In the genomic region with DNA sequence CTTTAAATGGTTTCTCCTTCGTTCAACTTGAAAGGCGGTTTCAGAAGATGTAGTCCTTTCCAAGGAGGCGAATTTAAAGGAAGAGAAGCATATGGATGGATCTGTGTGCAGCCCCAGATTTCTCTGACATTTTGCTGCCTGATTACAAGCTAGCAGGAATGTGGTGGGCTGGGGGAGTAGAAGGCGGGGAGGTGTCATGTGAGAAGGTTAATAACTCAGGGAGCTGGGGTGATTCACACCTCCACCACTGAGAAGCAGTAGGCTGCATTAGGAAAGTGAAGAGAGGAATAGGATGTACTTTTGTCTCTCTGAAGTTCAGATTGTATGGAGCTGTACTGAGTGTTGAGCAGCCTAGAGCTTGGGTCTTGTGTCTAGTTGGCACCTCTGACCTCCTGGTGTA, we compare ENCODE assay signal across 9 mouse cellular contexts. TPM values are rescaled to one million over a fixed set of nuclear protein-coding genes. Genes with fewer than 3 reads are reported as not detected.
A peak's percentile ranks its signal among the peaks of the same experiment; 100 is the strongest.
DNase-seq lines count a peak whose midpoint lies in the region; ATAC-seq and TF ChIP-seq lines count a peak whose summit lies in the region.
"Had no signal": no experiment of that assay in that cellular context is flagged by ENCODE, and none has a peak within 500 bp of the region (broad histone marks: within the 10 kb centered on the region; RNA-seq: fewer than 3 reads in every experiment).

No protein-coding gene starts in this region.

- no peaks in the 10 kb centered on the region for H3K36me3 ChIP-seq in heart, embryonic 16.5 days (ENCODE audit: control insufficient read depth, insufficient read depth)
- H3K36me3 ChIP-seq in MEL (ENCODE audit: control insufficient read depth in 1 of 2, insufficient read depth in 2 of 2, low read length in 2 of 2): peaks cover 0 to 25% of the 10 kb centered on the region in 2 experiments; a peak in 2 of 4 replicates
- peaks cover 3% of the 10 kb centered on the region; the same call in 1 of the 2 replicates for H3K36me3 ChIP-seq in hindbrain, embryonic 10.5 days
- H3K36me3 ChIP-seq in midbrain, embryonic 12.5 days: no peaks in the 10 kb centered on the region

- H3K4me2 ChIP-seq in heart, embryonic 16.5 days (ENCODE audit: low read depth, low read length): peak overlapping the region; percentile 83
- H3K4me2 ChIP-seq in midbrain, embryonic 12.5 days (replicated peaks): peak overlapping the region; percentile 79

- H3K4me3 ChIP-seq in heart, embryonic 16.5 days (ENCODE audit: low read length): peak overlapping the region; percentile 84
- peak overlapping the region; percentile 76 to 90 for H3K4me3 ChIP-seq in MEL (ENCODE audit: control insufficient read depth in 1 of 2, insufficient read depth in 1 of 2, low read depth in 2 of 2, low read length in 2 of 2)
- peak overlapping the region; percentile 87 for H3K4me3 ChIP-seq in hindbrain, embryonic 10.5 days
- H3K4me3 ChIP-seq in midbrain, embryonic 12.5 days: peak overlapping the region; percentile 83

- H3K9ac ChIP-seq in heart, embryonic 16.5 days (ENCODE audit: low read length): peak overlapping the region; percentile 90
- peak overlapping the region; percentile 76 for H3K9ac ChIP-seq in MEL (ENCODE audit: control insufficient read depth, low read depth, low read length, poor library complexity, severe bottlenecking)
- H3K9ac ChIP-seq in midbrain, embryonic 12.5 days (replicated peaks): peak overlapping the region; percentile 73

- 23% methylated on average over 4 of the region's 4 CpGs for WGBS in heart, embryonic 16.5 days
- 34% methylated on average over 4 of the region's 4 CpGs for WGBS in hindbrain, embryonic 10.5 days
- 36% methylated on average over 4 of the region's 4 CpGs for WGBS in midbrain, embryonic 12.5 days

- peaks cover 20% of the 10 kb centered on the region for H3K4me1 ChIP-seq in heart, embryonic 16.5 days (ENCODE audit: control insufficient read depth, insufficient read depth, low read length)
- H3K4me1 ChIP-seq in MEL (ENCODE audit: control insufficient read depth in 1 of 2, insufficient read depth in 2 of 2, low read length in 2 of 2): peaks cover 2 to 23% of the 10 kb centered on the region in 2 experiments; a peak in 3 of 4 replicates
- H3K4me1 ChIP-seq in hindbrain, embryonic 10.5 days (replicated peaks): peaks cover 32% of the 10 kb centered on the region
- peaks cover 27% of the 10 kb centered on the region for H3K4me1 ChIP-seq in midbrain, embryonic 12.5 days

- DNase-seq in heart, adult 8-10 months (ENCODE audit: low spot score): no peak
- DNase-seq in MEL (ENCODE audit: low read depth, low spot score): no peak
- DNase-seq in hindbrain, embryonic 10.5 days (ENCODE audit: low spot score): no peak
- no peak for DNase-seq in layer of hippocampus, adult 8-10 months (ENCODE audit: low spot score in 2 of 2)
- no peak for DNase-seq in retina, embryonic 14.5 days (ENCODE audit: low spot score)
- DNase-seq in thymus, adult 18-20 months: no peak
- DNase-seq: kidney, adult 8-10 months had no signal

- H3K27me3 ChIP-seq in heart, embryonic 16.5 days (ENCODE audit: control insufficient read depth, insufficient read depth, low read length): no peaks in the 10 kb centered on the region
- no peaks in the 10 kb centered on the region for H3K27me3 ChIP-seq in MEL (ENCODE audit: control insufficient read depth in 1 of 2, insufficient read depth in 2 of 2, low read length in 2 of 2)
- H3K27me3 ChIP-seq in hindbrain, embryonic 10.5 days (ENCODE audit: insufficient read depth, poor library complexity, severe bottlenecking): no peaks in the 10 kb centered on the region; the same call in 1 of the 2 replicates
- 0 out of 2 replicates have a peak, but pooled peaks cover 5% of the 10 kb centered on the region for H3K27me3 ChIP-seq in midbrain, embryonic 12.5 days

- no peak for TF ChIP-seq CTCF in MEL (IDR thresholded peaks at IDR 0.05 in 2 of 3, conservative IDR thresholded peaks at IDR 0.05 in 1 of 3; ENCODE audit: control insufficient read depth in 1 of 3, insufficient read depth in 1 of 3, low read depth in 2 of 3, low read length in 3 of 3, poor library complexity in 1 of 3, severe bottlenecking in 1 of 3)

- no peak for ATAC-seq in heart, embryonic 16.5 days (replicated peaks; ENCODE audit: extremely low read depth, insufficient read depth, low FRiP score)
- ATAC-seq in midbrain, embryonic 12.5 days (ENCODE audit: low FRiP score, low read depth): no peak

- no peak overlapping the region for H3K27ac ChIP-seq in heart, embryonic 16.5 days (ENCODE audit: low read length)
- no peak overlapping the region for H3K27ac ChIP-seq in MEL (ENCODE audit: control insufficient read depth, low read depth, low read length)
- H3K27ac ChIP-seq in hindbrain, embryonic 10.5 days: peak overlapping the region; percentile 94
- H3K27ac ChIP-seq in midbrain, embryonic 12.5 days (replicated peaks): no peak overlapping the region

- no peak for TF ChIP-seq RAD21 in MEL (IDR thresholded peaks at IDR 0.05; ENCODE audit: low read depth, low read length)

- no peak for TF ChIP-seq EP300 in MEL (IDR thresholded peaks at IDR 0.05; ENCODE audit: low read depth in 1 of 2, low read length in 2 of 2)

- peaks cover 57% of the 10 kb centered on the region for H3K79me2 ChIP-seq in MEL (ENCODE audit: control insufficient read depth, insufficient read depth, low read length, poor library complexity)

- no peaks in the 10 kb centered on the region for H3K9me3 ChIP-seq in heart, embryonic 16.5 days (replicated peaks; ENCODE audit: control insufficient read depth, low read length)
- H3K9me3 ChIP-seq in MEL (replicated peaks; ENCODE audit: insufficient read depth, low read length): no peaks in the 10 kb centered on the region
- no peaks in the 10 kb centered on the region for H3K9me3 ChIP-seq in hindbrain, embryonic 10.5 days
- H3K9me3 ChIP-seq in midbrain, embryonic 12.5 days: no peaks in the 10 kb centered on the region

- no peak for TF ChIP-seq POLR2A in MEL (IDR thresholded peaks at IDR 0.05; ENCODE audit: control insufficient read depth in 1 of 2, insufficient read depth in 1 of 2, low read depth in 1 of 2, low read length in 2 of 2, poor library complexity in 1 of 2)

TF ChIP-seq in MEL, 35 proteins besides CTCF, POLR2A, EP300 and RAD21:
- TF ChIP-seq CHD1 (IDR thresholded peaks at IDR 0.05; ENCODE audit: low read depth, low read length) (no peak), JUND (IDR thresholded peaks at IDR 0.05; ENCODE audit: low read depth, low read length) (no peak), CHD2 (IDR thresholded peaks at IDR 0.05; ENCODE audit: low read length) (no peak), NRF1 (IDR thresholded peaks at IDR 0.05; ENCODE audit: insufficient read depth, low read depth, low read length, poor library complexity, severe bottlenecking) (no peak), HCFC1 (IDR thresholded peaks at IDR 0.05; ENCODE audit: low read depth, low read length) (no peak), TCF12 (IDR thresholded peaks at IDR 0.05; ENCODE audit: low read depth, low read length) (no peak), GABPA (IDR thresholded peaks at IDR 0.05; ENCODE audit: low read depth, low read length) (no peak)
TF ChIP-seq in MEL: peak in this region for 0.

RNA-seq across cellular contexts. Expression of a gene that starts 0.9 kb away (rescaled TPM):
- 11.1 and 11.8 TPM in 2 replicates for polyA plus RNA-seq in heart, embryonic 16.5 days (2015; fragmentation: Nextera tagmentation; extraction: Ambion mirVana)
- total RNA-seq in heart, adult 8-10 months (2022): 1 to 10 TPM; 5.5 to 7.5 (median 7.1) TPM
- 18.5 and 19.6 TPM in 2 replicates for total RNA-seq in MEL (2012; rRNA removed)
- polyA plus RNA-seq in MEL (2012; ENCODE audit: insufficient read depth in 1 of 2, insufficient read length in 2 of 2, low read depth in 1 of 2, low replicate concordance in 2 of 2, missing spikeins in 1 of 2): 10 to 100 TPM in 1 of 2 experiments, not detected in 1; 14.0 TPM
- 19.5 and 20.0 TPM in 2 replicates for polyA plus RNA-seq in hindbrain, embryonic 10.5 days (2016; fragmentation: Nextera tagmentation; extraction: Ambion mirVana)
- polyA plus RNA-seq in midbrain, embryonic 12.5 days (2016; fragmentation: Nextera tagmentation; extraction: Ambion mirVana): 14.2 and 16.3 TPM in 2 replicates
- 10 to 100 TPM; 27.6 to 32.1 (median 30.7) TPM for total RNA-seq in layer of hippocampus, adult 8-10 months (2022)
